Mouse (Mus musculus): ENCODE measurements at regions not wholly inside any gene's neighbourhood (a gene's known extent, or its start where the extent isn't known, plus 50 kb on each side); places are given as distances from the start of the nearest gene placed in this dataset.

GRCm38 (mm10) chr13:63761542-63761941 lies 53.5 kb upstream of the Ercc6l2 start:
- DNase-seq (ENCODE audit: low spot score in 2 of 2) = no peak

Data from right cerebral cortex, postnatal 10 days (tissue).